Mouse (Mus musculus): Measurements from ENCODE around the gene Myo1h.

The Myo1h gene

DNA sequence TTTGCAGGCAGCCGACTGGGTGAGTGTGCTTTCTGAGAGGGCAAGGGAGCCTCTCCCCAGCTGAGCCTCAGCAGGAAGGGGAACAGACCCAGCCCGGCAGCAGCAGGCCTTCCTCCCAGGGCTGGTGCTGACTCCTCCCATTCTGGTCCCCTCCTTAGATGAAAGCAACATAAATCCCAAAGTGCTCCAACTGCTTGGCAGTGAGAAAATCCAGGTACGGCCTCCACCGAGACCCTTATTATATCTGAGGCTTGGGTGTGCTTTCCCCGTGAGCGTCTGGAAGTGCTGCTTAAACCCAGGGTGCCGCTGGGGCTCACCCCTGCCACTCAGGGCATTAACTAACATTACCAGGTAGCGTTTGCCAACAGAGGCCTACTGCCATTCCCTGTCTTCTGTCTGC is 70.6 kb downstream of the Myo1h start:
- DNase-seq (ENCODE audit: low spot score in 2 of 2): no peak

- DNase-seq (ENCODE audit: low spot score in 2 of 2): no peak
Measured at GRCm38 (mm10) chr5:114360968-114361367, 72.0 kb downstream of the Myo1h start.

DNA sequence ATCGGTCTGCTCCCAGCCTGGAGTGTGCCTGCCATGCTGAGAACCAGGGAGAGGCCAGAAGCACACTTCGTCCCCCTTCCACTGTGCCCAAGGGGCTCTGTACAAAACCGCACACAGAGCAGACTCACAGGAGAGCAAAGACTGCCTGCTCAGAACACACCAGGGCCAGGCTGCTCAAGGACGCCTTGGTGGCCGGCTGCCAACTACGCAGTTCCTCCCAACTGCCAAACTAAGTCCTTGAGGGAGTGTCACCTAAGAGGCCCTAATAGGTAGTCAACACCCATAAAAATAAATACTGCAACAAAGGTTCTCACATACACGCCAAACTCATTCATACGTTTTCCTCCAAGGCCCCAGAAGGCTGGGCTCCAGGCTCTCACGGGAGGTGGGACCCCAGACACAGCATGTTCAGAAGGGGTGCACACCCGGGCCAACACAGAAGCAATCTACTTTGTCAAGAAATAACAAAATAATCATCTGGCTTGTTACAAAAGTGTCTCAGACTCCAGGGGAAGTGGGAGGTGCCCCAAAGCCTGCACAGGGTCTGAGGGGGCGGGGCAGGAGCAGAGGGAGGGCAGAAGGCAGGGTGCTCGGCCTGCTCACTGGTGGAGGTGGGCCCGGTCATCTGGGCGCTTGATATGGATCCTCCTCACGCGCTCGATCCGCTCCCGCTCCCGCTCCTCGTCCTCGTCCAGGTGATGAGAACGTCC is 76.2 kb downstream of the Myo1h start:
- peak in 1 of 2 experiments; percentile 59 for DNase-seq (ENCODE audit: low spot score in 2 of 2)

- no peak for DNase-seq (ENCODE audit: low spot score in 2 of 2)
Measured at GRCm38 (mm10) chr5:114368121-114368520, 79.2 kb downstream of the Myo1h start.

- no peak for DNase-seq (ENCODE audit: low spot score in 2 of 2)
Measured at GRCm38 (mm10) chr5:114368803-114369496, 80.0 kb downstream of the Myo1h start.

DNA sequence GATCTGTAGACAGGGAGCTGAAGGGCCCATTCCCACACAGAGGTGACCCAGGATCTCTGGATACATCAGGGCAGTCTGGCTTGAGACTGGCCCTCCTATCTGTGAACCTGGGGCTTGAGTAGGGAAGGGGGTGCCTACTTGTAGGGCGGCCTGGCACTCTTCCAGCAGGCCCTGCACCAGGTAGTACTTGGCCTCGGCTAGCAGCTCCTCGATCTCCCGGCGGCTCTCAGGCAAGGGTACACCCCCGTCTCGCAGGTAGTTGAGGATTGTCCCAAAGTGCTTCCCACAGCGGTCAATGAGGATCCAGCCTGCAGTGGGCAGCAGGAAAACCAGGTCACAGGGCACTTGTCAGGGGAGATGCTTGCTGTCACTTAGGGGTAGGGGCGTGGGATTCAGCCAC is 81.0 kb downstream of the Myo1h start:
- DNase-seq (ENCODE audit: low spot score in 2 of 2): no peak

DNA sequence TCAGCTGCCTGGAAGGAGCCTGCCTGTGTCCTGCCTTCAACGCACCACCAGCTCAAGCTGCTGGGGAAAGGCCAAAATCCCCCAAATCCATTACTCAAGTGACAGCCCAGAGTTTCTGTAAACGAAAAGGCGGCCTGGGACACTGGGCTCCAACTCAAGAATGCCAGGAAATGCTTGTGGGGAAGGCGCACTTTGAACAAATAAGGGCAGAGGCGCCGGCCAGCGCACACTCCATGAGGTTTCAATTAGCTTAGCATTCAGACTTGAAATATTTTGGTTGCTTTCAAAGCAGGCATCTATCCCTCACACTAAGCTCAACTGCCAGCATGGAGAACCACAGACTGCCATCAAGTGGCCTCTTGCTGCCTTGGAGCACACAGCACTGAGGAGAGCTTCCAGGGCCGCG is 81.4 kb downstream of the Myo1h start:
- DNase-seq (ENCODE audit: low spot score in 2 of 2): peak in 1 of 2 experiments; percentile 32

GRCm38 (mm10) chr5:114371331-114371730 is 82.4 kb downstream of the Myo1h start:
- DNase-seq (ENCODE audit: low spot score in 2 of 2): no peak

GRCm38 (mm10) chr5:114371731-114372473 is 82.9 kb downstream of the Myo1h start:
- DNase-seq (ENCODE audit: low spot score in 2 of 2): no peak

DNA sequence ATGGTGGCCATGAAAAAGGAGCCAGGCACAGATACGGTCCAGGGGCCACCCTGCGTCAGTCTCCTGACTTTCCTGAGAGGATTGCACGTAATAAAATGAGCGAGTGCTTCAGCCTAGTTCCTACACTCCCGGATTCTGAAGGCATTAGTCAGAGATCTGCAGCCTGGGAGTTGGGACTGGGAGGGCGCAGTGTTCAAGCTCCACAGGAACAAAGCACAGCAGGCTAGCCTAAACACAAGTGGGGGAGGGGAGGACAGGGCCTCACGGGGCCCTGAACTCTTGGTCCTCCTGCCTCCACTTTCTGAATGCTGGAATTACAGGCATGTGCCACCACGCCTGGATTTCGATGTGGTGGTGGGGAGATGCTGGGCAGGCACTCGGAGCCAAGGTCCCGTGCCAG is 83.6 kb downstream of the Myo1h start:
- no peak for DNase-seq (ENCODE audit: low spot score in 2 of 2)

DNA sequence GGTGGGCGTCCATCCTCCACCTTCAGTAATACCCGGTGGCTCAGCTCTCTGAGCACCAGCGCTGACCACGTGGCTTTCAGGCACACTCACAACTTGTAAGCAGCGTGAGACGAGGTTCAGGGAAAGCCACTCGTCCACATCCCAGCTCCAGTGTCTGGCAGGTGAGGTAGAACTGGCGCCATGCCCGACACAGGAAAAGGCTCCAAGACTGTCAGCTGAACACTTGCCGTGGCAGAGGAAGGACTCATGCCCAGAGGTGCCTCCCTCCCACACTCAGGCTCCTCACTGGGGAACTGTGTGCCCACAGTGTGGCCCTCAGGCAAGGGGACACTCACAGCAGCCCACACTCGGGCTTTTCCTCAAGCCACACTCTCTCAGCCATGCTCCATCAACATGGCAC is 84.2 kb downstream of the Myo1h start:
- no peak for DNase-seq (ENCODE audit: low spot score in 2 of 2)

DNA sequence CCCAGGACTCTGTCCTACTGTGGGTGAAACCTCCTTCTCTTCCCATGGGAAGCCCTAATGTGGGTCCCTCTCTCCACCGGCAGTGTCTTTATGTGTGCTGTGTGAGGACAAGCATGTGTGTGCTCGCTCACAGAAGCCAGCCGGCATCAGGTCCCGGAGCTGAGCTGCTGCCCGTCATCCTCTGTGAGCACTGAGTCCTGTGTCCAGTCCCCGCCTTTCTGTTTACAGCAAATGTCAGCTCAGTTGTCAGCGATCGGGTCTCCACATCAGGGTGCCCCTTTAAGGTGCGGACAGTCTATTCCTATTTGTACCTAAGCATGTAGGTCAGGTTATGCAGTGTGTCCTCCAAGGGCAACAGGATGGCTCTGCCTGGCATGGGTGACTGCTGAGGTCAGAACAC is 84.6 kb downstream of the Myo1h start:
- no peak for DNase-seq (ENCODE audit: low spot score in 2 of 2)

DNA sequence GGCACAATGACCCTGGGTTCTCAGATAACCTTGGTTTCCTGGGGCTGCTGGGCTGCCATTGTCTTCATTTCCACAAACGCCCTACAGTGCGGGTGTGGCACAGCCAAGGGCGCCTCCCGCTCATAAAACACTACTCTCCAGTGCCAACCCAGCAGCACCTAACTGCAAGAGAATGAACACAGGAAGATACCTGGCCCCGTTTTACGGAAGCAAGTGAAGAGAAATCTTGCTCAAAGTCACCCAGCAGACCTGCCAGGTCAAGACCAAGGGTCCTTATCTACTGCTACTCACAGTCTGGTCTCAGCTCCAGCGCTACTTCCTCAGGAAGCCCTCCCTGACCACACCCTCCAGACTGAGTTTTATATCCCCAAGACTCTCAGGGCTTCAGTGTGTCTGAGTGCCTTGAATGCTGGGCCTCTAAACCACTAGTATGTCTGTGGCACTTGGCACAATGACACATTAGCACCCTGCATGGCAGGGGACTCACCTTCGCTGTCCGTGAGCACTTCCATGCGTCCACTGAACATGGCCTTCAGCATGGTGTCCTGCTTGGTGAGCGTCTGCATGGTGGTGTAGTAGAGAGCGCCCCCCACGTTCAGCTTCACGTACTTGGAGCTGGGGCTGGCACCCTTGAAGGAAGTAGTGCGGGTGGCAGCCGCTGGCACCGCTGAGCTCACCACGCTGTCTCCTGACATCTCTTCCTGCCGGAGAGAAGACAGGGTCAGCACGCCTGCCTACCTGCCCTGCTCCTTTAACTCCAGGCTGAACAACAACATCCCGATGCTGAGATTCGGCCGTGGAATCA is 85.6 kb downstream of the Myo1h start:
- no peak for DNase-seq (ENCODE audit: low spot score in 2 of 2)

DNA sequence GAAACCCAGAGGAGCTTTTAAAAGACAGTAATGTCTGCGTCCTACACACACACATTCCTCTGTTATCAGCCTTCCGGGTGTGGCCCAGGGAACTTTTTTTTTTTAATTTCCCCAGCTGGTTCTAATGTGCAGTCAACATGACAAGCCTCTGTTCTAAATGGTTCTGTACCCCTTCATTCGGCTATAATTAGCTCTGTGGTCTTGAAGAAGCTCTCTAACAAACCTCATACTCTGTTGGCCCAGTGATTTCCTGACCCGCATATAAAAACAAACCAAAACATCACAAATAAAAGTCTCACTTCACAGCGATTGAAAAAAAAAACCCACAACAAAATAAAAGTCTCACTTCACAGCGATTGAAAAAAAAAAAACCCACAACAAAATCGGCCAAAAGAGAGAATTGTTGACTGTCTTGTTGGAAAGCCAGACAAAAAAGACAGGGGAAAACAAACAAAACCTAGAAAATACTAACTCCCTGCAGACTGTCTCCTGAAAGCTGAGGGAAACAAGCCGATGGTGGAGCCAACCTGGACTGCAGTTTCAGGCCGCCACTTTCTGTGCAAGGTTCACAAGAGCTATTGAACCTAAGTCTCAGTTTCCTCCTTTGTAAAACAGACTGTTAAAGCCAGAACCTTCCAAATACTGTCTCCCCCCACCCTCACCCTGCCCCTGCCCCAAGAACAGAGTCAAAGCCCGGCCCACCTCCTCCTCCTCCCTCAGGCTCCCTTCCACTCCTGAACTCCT is 89.4 kb downstream of the Myo1h start:
- no peak for DNase-seq (ENCODE audit: low spot score in 2 of 2)

- DNase-seq (ENCODE audit: low spot score in 2 of 2): no peak
Measured at GRCm38 (mm10) chr5:114378936-114379335, 90.0 kb downstream of the Myo1h start.

DNA sequence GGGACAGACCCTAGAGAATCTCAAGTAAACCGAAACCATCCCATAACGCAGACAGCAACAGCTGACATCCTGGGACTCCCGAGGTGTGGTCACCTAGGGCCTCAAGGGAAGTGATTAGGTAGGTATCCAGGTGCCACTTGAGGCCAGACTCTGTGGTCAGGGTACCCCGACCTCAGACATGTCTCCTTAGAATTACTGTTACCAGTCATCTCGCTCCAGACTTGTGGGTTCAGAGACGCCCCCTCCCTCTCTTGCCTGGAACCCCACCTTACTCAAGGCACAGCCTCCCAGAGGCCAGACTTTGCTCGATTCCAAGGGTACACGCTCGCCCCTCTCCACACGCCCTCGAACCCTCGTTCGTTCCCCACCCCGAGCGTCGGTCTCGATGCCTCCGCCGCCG is 90.8 kb downstream of the Myo1h start:
- DNase-seq (ENCODE audit: low spot score in 2 of 2): no peak

- peak; percentile 72 to 81 for DNase-seq (ENCODE audit: low spot score in 2 of 2)
Measured at GRCm38 (mm10) chr5:114380209-114381012, 91.4 kb downstream of the Myo1h start, which contains the start of the genes Kctd10 and Ube3b. TSS of gene Kctd10 (minus strand) at chr5:114380508. TSS of gene Ube3b (plus strand) at chr5:114380607.

DNA sequence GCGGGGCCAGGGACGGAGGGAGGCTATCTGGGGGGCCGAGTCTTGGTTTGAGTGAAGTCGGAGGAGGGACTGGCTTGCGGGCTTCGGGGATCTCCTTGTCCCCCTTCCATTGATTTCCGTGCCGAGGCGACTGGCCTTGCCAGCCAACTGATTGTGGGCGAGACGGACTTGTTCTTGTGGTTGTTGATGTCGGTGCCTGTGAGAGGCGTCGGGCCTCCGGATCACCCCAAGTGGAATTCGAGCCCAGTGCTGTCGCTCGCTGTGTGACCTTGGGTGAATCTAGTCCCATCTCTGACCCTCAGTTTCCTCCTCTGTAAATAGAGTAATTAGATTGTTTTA is 92.0 kb downstream of the Myo1h start:
- DNase-seq (ENCODE audit: low spot score in 2 of 2): no peak

DNA sequence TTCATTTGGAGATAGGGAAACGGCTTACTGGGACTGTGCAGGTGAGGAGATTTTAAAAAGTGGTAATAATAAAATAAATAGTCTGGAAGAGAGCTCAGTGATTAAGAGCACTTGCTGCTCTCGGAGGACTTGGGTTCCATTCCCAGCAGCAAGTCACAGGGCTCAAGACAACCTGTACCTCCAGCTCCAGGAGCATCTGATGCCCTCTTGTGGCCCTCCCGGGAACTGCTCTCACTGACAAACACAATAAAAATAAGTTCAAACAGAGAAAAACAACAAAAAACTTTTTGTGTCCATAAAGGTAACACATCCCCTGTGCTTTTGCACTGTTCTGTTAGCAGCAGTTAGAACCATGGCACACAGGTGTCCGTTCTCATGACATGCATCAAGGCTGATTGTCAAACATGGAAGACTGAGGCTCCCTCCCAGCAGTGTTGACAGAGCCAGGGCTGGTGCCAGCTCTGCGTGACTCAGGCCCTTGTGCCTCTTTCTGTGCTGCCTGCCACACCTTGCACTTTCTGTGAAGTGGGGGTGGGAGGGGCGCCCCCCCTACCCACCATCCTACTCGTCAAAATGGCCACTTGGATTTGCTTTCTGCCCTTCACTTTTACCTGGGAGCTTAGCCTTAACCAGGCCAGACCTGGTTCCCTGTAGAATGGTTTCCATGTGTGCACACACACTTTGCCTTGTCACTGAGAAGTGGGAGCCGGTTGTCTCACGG is 94.4 kb downstream of the Myo1h start:
- peak in 1 of 2 experiments; percentile 31 for DNase-seq (ENCODE audit: low spot score in 2 of 2)

DNA sequence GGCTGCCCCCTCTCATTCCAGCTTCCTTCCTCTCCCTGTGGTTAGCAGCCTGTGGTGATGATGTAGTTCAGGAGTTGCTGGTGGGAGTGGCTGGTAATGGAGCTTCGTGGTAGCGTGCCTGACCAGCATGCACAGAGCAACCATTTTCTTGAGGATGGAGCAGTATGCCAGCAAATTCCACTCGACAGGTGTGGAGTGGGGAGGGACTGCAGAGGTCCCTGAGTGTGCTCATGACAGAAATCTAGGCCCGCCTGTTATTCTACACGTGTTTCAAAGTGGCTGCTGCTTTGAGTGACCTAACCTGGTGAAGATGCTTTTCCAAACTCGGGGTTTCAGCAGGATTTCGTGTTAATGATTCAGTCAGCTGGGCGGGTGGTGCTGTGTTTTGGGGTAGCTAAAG is 95.5 kb downstream of the Myo1h start:
- no peak for DNase-seq (ENCODE audit: low spot score in 2 of 2)
